Mouse (Mus musculus) C2C12 (cell line): ENCODE measurements around the gene Plk4. TPM values are rescaled to one million over a fixed set of nuclear protein-coding genes. Genes with fewer than 3 reads are reported as not detected.
A peak's percentile ranks its signal among the peaks of the same experiment; 100 is the strongest.
"Not testable (repeated sequence)": the region's sequence is repeated elsewhere in the genome, so short reads cannot be mapped to it uniquely, and the experiment has no call there.

ENCODE experiments used
- H3K27me3 ChIP-seq: one replicate; pipeline ENCODE4 v1.6.1; 2011; ENCODE audit not compliant: control insufficient read depth, insufficient read depth, insufficient read length
- H3K36me3 ChIP-seq: one replicate; pipeline ENCODE4 v1.6.1; 2011; ENCODE audit not compliant: control insufficient read depth, insufficient read depth
- H3K4me3 ChIP-seq: one replicate; pipeline ENCODE4 v1.5.1; 2011; ENCODE audit warnings: mild to moderate bottlenecking, control low read depth; ENCODE audit not compliant: poor library complexity, insufficient read depth, severe bottlenecking
- H3K79me2 ChIP-seq: one replicate; pipeline ENCODE4 v1.6.1; 2011; ENCODE audit not compliant: control insufficient read depth, insufficient read depth
- H3K79me3 ChIP-seq: one replicate; pipeline ENCODE4 v1.6.1; 2011; ENCODE audit warnings: low read depth, control low read depth
- H3ac ChIP-seq: one replicate; pipeline ENCODE3; 2011; ENCODE audit warnings: low read depth; ENCODE audit not compliant: control insufficient read depth, insufficient read length
- CEBPB ChIP-seq: IDR thresholded peaks from one replicate; pipeline ENCODE4 v1.6.1; 2011; ENCODE audit warnings: low read depth, mild to moderate bottlenecking, control low read depth, moderate library complexity
- CTCF ChIP-seq: IDR thresholded peaks from one replicate; pipeline ENCODE4 v1.5.1; 2011; ENCODE audit not compliant: control insufficient read depth, insufficient read depth, insufficient read length
- MYOD1 ChIP-seq: IDR thresholded peaks from one replicate; pipeline ENCODE4 v1.6.1; 2011; ENCODE audit warnings: low read depth; ENCODE audit not compliant: control insufficient read depth, insufficient read length
- polyA plus RNA-seq: library from polyadenylated mRNA; unstranded; fragments of >200 nt; fragmentation: generic; extraction: Trizol; gene quantifications from one replicate; pipeline ENCODE4 v1.2.1, GENCODE M21; 2012; ENCODE audit warnings: missing spikeins

Plk4 gene
- polyA plus RNA-seq, 1 experiment: 15.7 TPM

- H3K27me3 ChIP-seq, H3K79me2 ChIP-seq, H3ac ChIP-seq, H3K36me3 ChIP-seq, H3K79me3 ChIP-seq: not testable (repeated sequence)
- TF ChIP-seq MYOD1: peak; percentile 9
- peak; percentile 46 for TF ChIP-seq CTCF
- peak within 1 kb of the TSS; percentile 30 for H3K4me3 ChIP-seq
Measured at GRCm38 (mm10) chr3:40846473-40846956, 46.7 kb downstream of the Plk4 start, which contains the start of gene Mfsd8. Gene Mfsd8 (minus strand): TSS chr3:40846886.

GRCm38 (mm10) chr3:40846957-40847017, 47.0 kb downstream of the Plk4 start, which contains the start of gene Abhd18:
Gene Abhd18 (plus strand): TSS chr3:40846970.
- peak within 1 kb of the TSS; percentile 30 for H3K4me3 ChIP-seq
- not testable (repeated sequence) for H3K27me3 ChIP-seq, H3K79me3 ChIP-seq, H3ac ChIP-seq, H3K36me3 ChIP-seq, H3K79me2 ChIP-seq

- H3K79me3 ChIP-seq, H3ac ChIP-seq, H3K27me3 ChIP-seq, H3K36me3 ChIP-seq, H3K79me2 ChIP-seq: not testable (repeated sequence)
- peak overlapping the region; percentile 18 for H3K4me3 ChIP-seq
- TF ChIP-seq CTCF: peak; percentile 13
Measured at GRCm38 (mm10) chr3:40847018-40847417, 47.2 kb downstream of the Plk4 start.

GRCm38 (mm10) chr3:40847936-40848335, 48.1 kb downstream of the Plk4 start:
- peak; percentile 48 for TF ChIP-seq CEBPB
- not testable (repeated sequence) for H3K79me2 ChIP-seq, H3K4me3 ChIP-seq, H3ac ChIP-seq, H3K36me3 ChIP-seq, H3K27me3 ChIP-seq, H3K79me3 ChIP-seq

GRCm38 (mm10) chr3:40853123-40853738, 53.4 kb downstream of the Plk4 start:
- not testable (repeated sequence) for H3ac ChIP-seq, H3K36me3 ChIP-seq, H3K4me3 ChIP-seq, H3K79me2 ChIP-seq, H3K79me3 ChIP-seq, H3K27me3 ChIP-seq

Other genes starting within 250 kb of the Plk4 start
- gene Slc25a31, start 91.2 kb upstream of the Plk4 start, polyA plus RNA-seq: not detected
- 15.7 TPM for gene Hspa4l, start 55.5 kb upstream of the Plk4 start, polyA plus RNA-seq
- gene Mfsd8, start 46.9 kb downstream of the Plk4 start, polyA plus RNA-seq: 1.8 TPM
- gene Abhd18, start 47.0 kb downstream of the Plk4 start, polyA plus RNA-seq: 0.47 TPM
- gene 1700034I23Rik, start 102.5 kb downstream of the Plk4 start, polyA plus RNA-seq: not detected
- 7.7 TPM for gene Larp1b, start 149.8 kb downstream of the Plk4 start, polyA plus RNA-seq